Mouse (Mus musculus) G1E-ER4 (cell line): Measurements from ENCODE around the gene Tmem115. TPM values are rescaled to one million over a fixed set of nuclear protein-coding genes. Genes with fewer than 3 reads are reported as not detected.

Experiments
- GATA1 ChIP-seq: IDR thresholded peaks from one replicate; pipeline ENCODE4 v1.8.0; 2012; ENCODE audit warnings: low read length, inconsistent platforms
- polyA plus RNA-seq: library from polyadenylated mRNA; stranded (reverse); fragments of >175 nt; gene quantifications from 2 replicates; pipeline ENCODE4 v1.2.3, GENCODE M21; 2012

The Tmem115 gene
- 35.6 and 43.9 TPM in 2 replicates for polyA plus RNA-seq

GRCm38 (mm10) chr9:107533791-107534407 lies at the start of gene Tmem115:
Gene Tmem115, plus strand, starts transcription at chr9:107533945.
- TF ChIP-seq GATA1 = no peak

GRCm38 (mm10) chr9:107484302-107484701 lies 49.4 kb upstream of the Tmem115 start:
- TF ChIP-seq GATA1 = no peak

- TF ChIP-seq GATA1 = no peak
Observed at GRCm38 (mm10) chr9:107484766-107485165, 49.0 kb upstream of the Tmem115 start.

- TF ChIP-seq GATA1 = no peak
Observed at GRCm38 (mm10) chr9:107486086-107486485, 47.7 kb upstream of the Tmem115 start.

- TF ChIP-seq GATA1 = no peak
Observed at GRCm38 (mm10) chr9:107486507-107487225, 47.1 kb upstream of the Tmem115 start.

- no peak for TF ChIP-seq GATA1
Observed at GRCm38 (mm10) chr9:107490146-107490545, 43.6 kb upstream of the Tmem115 start.

- TF ChIP-seq GATA1 = no peak
Observed at GRCm38 (mm10) chr9:107490625-107491024, 43.1 kb upstream of the Tmem115 start.

GRCm38 (mm10) chr9:107493511-107493910 lies 40.2 kb upstream of the Tmem115 start:
- no peak for TF ChIP-seq GATA1

GRCm38 (mm10) chr9:107494238-107494637 lies 39.5 kb upstream of the Tmem115 start:
- TF ChIP-seq GATA1 = no peak

- TF ChIP-seq GATA1 = no peak
Observed at GRCm38 (mm10) chr9:107496359-107496758, 37.4 kb upstream of the Tmem115 start.

- TF ChIP-seq GATA1 = no peak
Observed at GRCm38 (mm10) chr9:107500708-107501286, 32.9 kb upstream of the Tmem115 start.

- no peak for TF ChIP-seq GATA1
Observed at GRCm38 (mm10) chr9:107502131-107502846, 31.5 kb upstream of the Tmem115 start.

GRCm38 (mm10) chr9:107504662-107505537 lies 28.8 kb upstream of the Tmem115 start:
- TF ChIP-seq GATA1 = no peak

- no peak for TF ChIP-seq GATA1
Observed at GRCm38 (mm10) chr9:107508266-107508665, 25.5 kb upstream of the Tmem115 start.
